Mouse (Mus musculus) monocyte, adult 2 months (primary cell): Measurements from ENCODE around the gene Mettl26.

Source experiments
- DNase-seq, 2 experiments: peaks; one replicate each; pipeline ENCODE4 v3.0.0; 2022; ENCODE audit warnings: low spot score in 2 of 2, low read depth in 1 of 2

Gene Mettl26

GRCm38 (mm10) chr17:25837076-25837410 lies 37.8 kb upstream of the Mettl26 start, which contains the start of gene Rhbdl1:
Gene Rhbdl1 (minus strand): TSS chr17:25837295.
- no peak for DNase-seq

GRCm38 (mm10) chr17:25837533-25837932 lies 37.3 kb upstream of the Mettl26 start:
- DNase-seq: no peak

GRCm38 (mm10) chr17:25838904-25839303 lies 36.0 kb upstream of the Mettl26 start:
- DNase-seq: no peak

GRCm38 (mm10) chr17:25839455-25840235 lies 35.2 kb upstream of the Mettl26 start:
- DNase-seq: no peak

GRCm38 (mm10) chr17:25840519-25840918 lies 34.4 kb upstream of the Mettl26 start:
- no peak for DNase-seq

GRCm38 (mm10) chr17:25841117-25841880 lies 33.6 kb upstream of the Mettl26 start, which contains the start of gene Gm20683:
Gene Gm20683 (minus strand): TSS chr17:25841763.
- no peak for DNase-seq

GRCm38 (mm10) chr17:25842509-25842908 lies 32.4 kb upstream of the Mettl26 start:
- no peak for DNase-seq

- no peak for DNase-seq
Observed at GRCm38 (mm10) chr17:25843122-25843521, 31.8 kb upstream of the Mettl26 start.

GRCm38 (mm10) chr17:25843636-25844395 lies 31.1 kb upstream of the Mettl26 start:
- no peak for DNase-seq

- peak; percentile 74 to 84 for DNase-seq
Observed at GRCm38 (mm10) chr17:25844396-25844901, 30.4 kb upstream of the Mettl26 start, which contains the start of gene Rhot2. Gene Rhot2 (minus strand): TSS chr17:25844851.

GRCm38 (mm10) chr17:25860229-25860628 lies 14.6 kb upstream of the Mettl26 start:
- DNase-seq: no peak

GRCm38 (mm10) chr17:25860832-25861703 lies 13.8 kb upstream of the Mettl26 start, which contains the start of gene Wdr90:
Gene Wdr90 (minus strand): TSS chr17:25861501.
- peak; percentile 69 to 81 for DNase-seq

GRCm38 (mm10) chr17:25861704-25862612 lies 12.9 kb upstream of the Mettl26 start:
- DNase-seq: no peak

GRCm38 (mm10) chr17:25863681-25864080 lies 11.2 kb upstream of the Mettl26 start:
- DNase-seq: no peak

GRCm38 (mm10) chr17:25864311-25864710 lies 10.6 kb upstream of the Mettl26 start:
- DNase-seq: no peak

GRCm38 (mm10) chr17:25865288-25865687 lies 9.6 kb upstream of the Mettl26 start:
- no peak for DNase-seq

- no peak for DNase-seq
Observed at GRCm38 (mm10) chr17:25866172-25866571, 8.7 kb upstream of the Mettl26 start.

- no peak for DNase-seq
Observed at GRCm38 (mm10) chr17:25867509-25867835, 7.4 kb upstream of the Mettl26 start.
